Mouse (Mus musculus) testis, adult 2 months (tissue): ENCODE measurements around the gene Ndufab1.

Experiments
- CTCF ChIP-seq: fragments of 200-500 bp; IDR thresholded peaks from 2 replicates; pipeline ENCODE4 v1.5.1; 2012; ENCODE audit warnings: low read depth, mild to moderate bottlenecking, inconsistent platforms, low read length, moderate library complexity; ENCODE audit not compliant: control insufficient read depth, insufficient read depth, insufficient replicate concordance
- POLR2A ChIP-seq: fragments of 200-500 bp; IDR thresholded peaks from 2 replicates; pipeline ENCODE4 v1.6.1; 2012; ENCODE audit warnings: low read depth, mild to moderate bottlenecking, inconsistent platforms, low read length, moderate library complexity; ENCODE audit not compliant: control insufficient read depth

- TF ChIP-seq CTCF (no peak), POLR2A (no peak)
Measured at GRCm38 (mm10) chr7:122045181-122045634, 56.5 kb downstream of the Ndufab1 start.
